Mouse (Mus musculus) erythroblast, embryonic 14.5 days (primary cell): ENCODE measurements around the gene Sorcs2.

ENCODE experiments used
- GATA1 ChIP-seq: IDR thresholded peaks from 2 replicates; pipeline ENCODE4 v1.6.1; 2012; ENCODE audit warnings: low read length, inconsistent platforms, mixed read lengths
- TAL1 ChIP-seq: IDR thresholded peaks from 3 replicates; pipeline ENCODE4 v1.6.1; 2012; ENCODE audit warnings: low read length, inconsistent platforms, mixed read lengths

GRCm38 (mm10) chr5:36176873-36177272, 221.1 kb downstream of the Sorcs2 start:
- TF ChIP-seq GATA1 (no peak), TAL1 (no peak)
